Mouse (Mus musculus) liver, embryonic 13.5 days (tissue): ENCODE measurements around the gene Mrpl43. TPM values are rescaled to one million over a fixed set of nuclear protein-coding genes. Genes with fewer than 3 reads are reported as not detected.

Experiments
- ATAC-seq: fragments of 200-750 bp; cut with Nextera tagmentation; 2 replicates; pipeline ENCODE4 v1.8.0; 2017; ENCODE audit warnings: low read depth, mild to moderate bottlenecking, moderate number of reproducible peaks, moderate library complexity
- DNase-seq: peaks from one replicate; pipeline ENCODE4 v3.0.0; 2022
- H3K27ac ChIP-seq: fragments of 300-500 bp; sonication (generic); 2 replicates; pipeline ENCODE4 v1.5.1; 2015; ENCODE audit warnings: moderate library complexity, mild to moderate bottlenecking, inconsistent platforms
- H3K27me3 ChIP-seq: fragments of 300-500 bp; sonication (generic); 2 replicates; pipeline ENCODE4 v1.6.1; 2015; ENCODE audit warnings: mild to moderate bottlenecking, inconsistent platforms
- H3K36me3 ChIP-seq: fragments of 300-500 bp; sonication (generic); 2 replicates; pipeline ENCODE4 v1.6.1; 2015; ENCODE audit warnings: mild to moderate bottlenecking, inconsistent platforms
- H3K4me1 ChIP-seq: fragments of 300-500 bp; sonication (generic); replicated peaks from 2 replicates; pipeline ENCODE4 v1.6.1; 2015; ENCODE audit warnings: inconsistent platforms
- H3K4me2 ChIP-seq: fragments of 300-500 bp; sonication (generic); 2 replicates; pipeline ENCODE4 v1.6.1; 2015; ENCODE audit warnings: inconsistent platforms, mild to moderate bottlenecking, moderate library complexity
- H3K4me3 ChIP-seq: fragments of 300-500 bp; sonication (generic); replicated peaks from 2 replicates; pipeline ENCODE4 v1.5.1; 2015; ENCODE audit warnings: mild to moderate bottlenecking, inconsistent platforms
- H3K9ac ChIP-seq: fragments of 300-500 bp; sonication (generic); 2 replicates; pipeline ENCODE4 v1.6.1; 2015; ENCODE audit warnings: mild to moderate bottlenecking, inconsistent platforms
- H3K9me3 ChIP-seq: fragments of 300-500 bp; sonication (generic); replicated peaks from 2 replicates; pipeline ENCODE4 v1.6.1; 2016; ENCODE audit warnings: inconsistent platforms
- WGBS: fragments of 180-500 bp; shearing (Covaris S2); methylation state at CpG from one replicate; pipeline ENCODE4 v1.1.7; 2015; ENCODE audit not compliant: insufficient replicate concordance; 5-methylcytosine and 5-hydroxymethylcytosine counted together
- polyA plus RNA-seq: library from polyadenylated mRNA; unstranded; fragments of >200 nt; fragmentation: Nextera tagmentation; extraction: Ambion mirVana; gene quantifications from 2 replicates; pipeline ENCODE4 v1.2.1, GENCODE M21; 2015

Mrpl43 gene
- polyA plus RNA-seq, 1 experiment from 2014 or later: 42.4 TPM

DNA sequence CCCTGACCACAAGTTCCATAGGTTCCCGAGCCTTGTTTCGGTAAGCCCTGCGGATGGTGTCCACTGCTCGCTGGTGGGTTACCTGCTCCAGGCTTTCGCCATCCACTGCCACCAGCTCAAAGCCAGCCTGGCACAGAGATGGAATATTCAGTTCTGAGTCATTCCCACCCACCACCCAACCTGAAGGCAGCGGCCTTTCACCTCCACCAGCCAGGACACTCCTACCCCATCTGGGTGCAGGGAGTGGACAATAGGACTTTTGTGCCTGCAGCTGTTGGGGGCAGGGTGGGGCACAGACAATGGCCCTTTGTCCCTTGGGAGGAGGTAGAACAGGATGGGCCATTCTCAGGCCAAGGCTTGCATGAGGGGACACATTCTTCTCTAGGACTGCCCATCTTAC, 21.6 kb upstream of the Mrpl43 start:
- H3K4me2 ChIP-seq: no peak overlapping the region
- H3K36me3 ChIP-seq: peaks cover 29% of the 10 kb centered on the region
- H3K9me3 ChIP-seq: no peaks in the 10 kb centered on the region
- WGBS: 84% methylated on average over 6 of the region's 6 CpGs
- H3K27me3 ChIP-seq: no peaks in the 10 kb centered on the region
- no peak overlapping the region for H3K9ac ChIP-seq
- no peak overlapping the region for H3K4me3 ChIP-seq
- no peak overlapping the region for H3K27ac ChIP-seq
- ATAC-seq (no peak), DNase-seq (no peak)
- peaks cover 26% of the 10 kb centered on the region for H3K4me1 ChIP-seq

DNA sequence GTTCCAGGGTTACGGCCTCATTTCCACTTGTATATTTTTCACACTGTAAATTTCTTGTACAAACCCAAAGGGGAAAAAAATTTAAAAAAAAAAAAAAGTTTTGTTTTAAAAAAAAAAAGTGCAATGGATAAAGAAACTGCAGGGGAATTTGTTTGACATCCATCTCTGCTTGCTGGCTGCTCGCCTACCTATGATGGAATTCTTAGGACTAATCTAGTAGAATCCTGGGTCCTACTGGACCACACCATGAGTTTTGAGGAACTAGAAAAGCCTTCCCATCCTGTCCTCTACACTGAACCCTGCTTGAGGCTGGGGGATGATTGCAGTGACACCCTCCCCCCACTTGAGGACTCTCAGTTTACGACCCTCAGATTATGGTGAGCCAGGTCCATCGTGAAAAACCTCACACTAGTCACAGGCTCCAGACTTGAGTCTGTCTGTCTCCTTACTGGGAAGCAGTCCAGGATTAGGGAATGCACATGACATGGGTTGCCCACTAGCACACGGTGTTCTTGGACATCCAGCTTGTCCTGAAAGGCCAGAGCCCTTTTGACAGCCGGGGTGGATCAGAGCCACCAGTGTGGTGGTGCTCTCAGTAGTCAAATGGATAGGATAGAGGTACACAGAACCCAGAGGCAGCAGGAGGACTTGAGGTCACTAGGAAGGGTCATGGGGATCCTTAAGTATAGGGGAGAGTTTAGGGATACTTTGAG, 20.9 kb upstream of the Mrpl43 start:
- Histone ChIP-seq H3K9me3 (no peaks in the 10 kb centered on the region), H3K4me1 (peaks cover 26% of the 10 kb centered on the region), H3K36me3 (peaks cover 29% of the 10 kb centered on the region), H3K4me2 (no peak overlapping the region), H3K4me3 (no peak overlapping the region), H3K9ac (no peak overlapping the region), H3K27me3 (no peaks in the 10 kb centered on the region), H3K27ac (no peak overlapping the region)
- no peak for ATAC-seq
- DNase-seq: no peak
- WGBS: 69% methylated on average over 6 of the region's 6 CpGs

DNA sequence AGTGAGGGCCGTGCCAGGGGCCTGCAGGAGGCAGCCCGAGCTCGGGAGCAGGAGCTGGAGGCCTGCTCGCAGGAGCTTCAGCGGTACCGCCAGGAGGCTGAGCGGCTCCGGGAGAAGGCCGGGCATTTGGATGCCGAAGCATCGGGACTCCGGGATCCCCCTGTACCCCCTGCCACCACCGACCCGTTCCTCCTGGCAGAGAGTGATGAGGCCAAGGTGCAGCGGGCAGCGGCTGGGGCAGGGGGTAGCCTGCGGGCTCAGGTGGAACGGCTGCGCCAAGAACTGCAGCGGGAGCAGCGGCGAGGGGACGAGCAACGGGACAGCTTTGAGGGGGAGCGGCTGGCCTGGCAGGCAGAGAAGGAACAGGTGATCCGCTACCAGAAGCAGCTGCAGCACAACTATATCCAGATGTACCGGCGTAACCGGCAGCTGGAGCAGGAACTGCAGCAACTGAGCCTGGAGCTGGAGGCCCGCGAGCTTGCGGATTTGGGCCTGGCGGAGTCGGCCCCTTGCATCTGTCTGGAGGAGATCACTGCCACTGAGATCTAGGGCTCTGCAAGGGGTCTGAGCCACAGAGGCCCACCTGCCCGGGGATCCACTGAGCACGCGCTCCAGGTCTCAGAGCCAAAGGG, 19.8 kb upstream of the Mrpl43 start:
- peaks cover 25% of the 10 kb centered on the region for H3K4me1 ChIP-seq
- no peaks in the 10 kb centered on the region for H3K27me3 ChIP-seq
- no peak overlapping the region for H3K9ac ChIP-seq
- H3K4me2 ChIP-seq: no peak overlapping the region
- no peaks in the 10 kb centered on the region for H3K9me3 ChIP-seq
- DNase-seq: no peak
- H3K36me3 ChIP-seq: peaks cover 36% of the 10 kb centered on the region
- no peak overlapping the region for H3K4me3 ChIP-seq
- no peak for ATAC-seq
- H3K27ac ChIP-seq: no peak overlapping the region
- 87% methylated on average over 37 of the region's 37 CpGs for WGBS

DNA sequence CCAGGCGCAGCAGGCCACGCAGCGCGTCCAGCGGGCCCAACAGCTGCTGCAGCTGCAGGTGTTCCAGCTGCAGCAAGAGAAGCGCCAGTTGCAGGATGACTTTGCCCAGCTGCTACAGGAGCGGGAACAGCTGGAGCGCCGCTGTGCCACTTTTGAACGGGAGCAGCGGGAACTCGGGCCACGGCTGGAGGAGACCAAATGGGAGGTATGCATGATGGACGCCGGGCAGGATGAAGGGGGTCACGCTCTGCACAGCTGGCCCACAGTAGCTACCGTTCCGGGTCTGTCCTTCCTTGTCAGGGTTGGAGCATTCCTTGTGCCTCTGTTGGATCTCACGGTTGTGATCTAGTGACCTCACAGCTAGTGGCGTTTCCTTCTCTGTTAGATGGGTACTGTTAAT, 18.5 kb upstream of the Mrpl43 start:
- no peaks in the 10 kb centered on the region for H3K27me3 ChIP-seq
- peaks cover 26% of the 10 kb centered on the region for H3K4me1 ChIP-seq
- no peak overlapping the region for H3K4me2 ChIP-seq
- H3K9me3 ChIP-seq: no peaks in the 10 kb centered on the region
- no peak overlapping the region for H3K4me3 ChIP-seq
- DNase-seq (no peak), ATAC-seq (no peak)
- no peak overlapping the region for H3K27ac ChIP-seq
- H3K36me3 ChIP-seq: peaks cover 36% of the 10 kb centered on the region
- H3K9ac ChIP-seq: no peak overlapping the region
- 88% methylated on average over 20 of the region's 20 CpGs for WGBS

DNA sequence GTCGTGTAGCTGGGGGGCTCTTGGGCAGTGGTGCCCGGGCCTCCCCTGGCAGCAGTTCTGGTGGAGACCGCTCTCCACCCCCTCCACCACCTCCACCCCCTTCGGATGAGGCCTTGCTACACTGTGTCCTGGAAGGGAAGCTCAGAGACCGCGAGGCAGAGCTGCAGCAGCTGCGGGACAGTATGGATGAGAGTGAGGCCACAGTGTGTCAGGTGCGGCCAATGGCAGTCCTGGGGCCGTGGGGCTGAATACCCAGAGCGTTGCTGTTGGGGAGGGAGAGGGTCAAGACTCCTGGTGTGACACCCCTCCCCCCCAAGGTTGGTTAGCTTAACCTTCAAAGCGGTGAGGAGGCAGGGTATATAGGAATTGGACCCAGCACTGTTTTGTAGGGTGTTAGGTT, 17.8 kb upstream of the Mrpl43 start:
- no peak overlapping the region for H3K9ac ChIP-seq
- 74% methylated on average over 11 of the region's 11 CpGs for WGBS
- H3K27me3 ChIP-seq: no peaks in the 10 kb centered on the region
- H3K27ac ChIP-seq: no peak overlapping the region
- ATAC-seq: no peak
- peaks cover 32% of the 10 kb centered on the region for H3K4me1 ChIP-seq
- no peak for DNase-seq
- H3K4me2 ChIP-seq: no peak overlapping the region
- H3K36me3 ChIP-seq: peaks cover 36% of the 10 kb centered on the region
- H3K4me3 ChIP-seq: no peak overlapping the region
- no peaks in the 10 kb centered on the region for H3K9me3 ChIP-seq

DNA sequence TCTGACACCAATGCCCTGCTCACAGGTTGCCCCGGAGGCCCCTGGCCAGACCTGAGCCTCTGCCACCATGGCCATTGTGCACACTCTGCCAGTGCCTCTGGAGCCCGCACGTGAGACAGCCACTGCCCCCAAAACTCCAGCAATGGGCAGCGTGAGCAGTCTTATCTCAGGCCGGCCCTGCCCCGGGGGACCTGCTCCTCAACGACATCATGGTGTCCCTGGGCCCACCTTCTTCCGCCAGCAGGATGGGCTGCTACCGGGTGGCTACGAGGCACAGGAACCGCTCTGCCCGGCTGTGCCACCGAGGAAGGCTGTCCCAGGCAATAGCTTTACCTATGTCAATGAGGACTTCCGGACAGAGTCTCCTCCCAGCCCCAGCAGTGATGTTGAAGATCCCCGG, 15.1 kb upstream of the Mrpl43 start:
- H3K9me3 ChIP-seq: no peaks in the 10 kb centered on the region
- peaks cover 6% of the 10 kb centered on the region; the same call in 1 of the 2 replicates for H3K27me3 ChIP-seq
- H3K4me2 ChIP-seq: no peak overlapping the region
- ATAC-seq (no peak), DNase-seq (no peak)
- WGBS: 79% methylated on average over 15 of the region's 15 CpGs
- H3K4me3 ChIP-seq: no peak overlapping the region
- H3K9ac ChIP-seq: no peak overlapping the region
- peaks cover 56% of the 10 kb centered on the region for H3K4me1 ChIP-seq
- no peak overlapping the region for H3K27ac ChIP-seq
- peaks cover 29% of the 10 kb centered on the region for H3K36me3 ChIP-seq

DNA sequence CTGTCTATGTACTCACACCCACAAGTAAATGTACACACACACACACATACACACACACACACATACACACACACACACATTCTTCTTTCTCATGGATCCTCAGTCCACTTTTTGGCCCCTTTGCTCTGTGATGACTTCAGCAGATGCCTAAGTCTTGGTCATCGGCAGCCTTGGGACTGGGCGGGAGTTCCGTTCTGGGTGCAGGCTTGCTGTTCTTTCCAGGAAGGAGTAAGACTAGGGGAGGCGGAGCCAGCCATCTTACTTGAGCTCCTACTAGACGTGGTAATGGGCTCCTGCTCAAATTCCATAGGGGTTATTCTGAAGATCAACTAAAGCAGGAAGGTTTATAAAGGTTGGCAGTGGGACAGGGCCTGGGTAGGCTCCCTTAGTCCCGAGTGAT, 14.1 kb upstream of the Mrpl43 start:
- no peak overlapping the region for H3K9ac ChIP-seq
- H3K36me3 ChIP-seq: peaks cover 19% of the 10 kb centered on the region
- no peak overlapping the region for H3K27ac ChIP-seq
- WGBS: 50% methylated on average over 6 of the region's 6 CpGs
- H3K27me3 ChIP-seq: peaks cover 12% of the 10 kb centered on the region; the same call in 1 of the 2 replicates
- H3K4me2 ChIP-seq: no peak overlapping the region
- no peak for DNase-seq
- no peaks in the 10 kb centered on the region for H3K9me3 ChIP-seq
- ATAC-seq: no peak
- H3K4me1 ChIP-seq: peaks cover 66% of the 10 kb centered on the region
- no peak overlapping the region for H3K4me3 ChIP-seq

DNA sequence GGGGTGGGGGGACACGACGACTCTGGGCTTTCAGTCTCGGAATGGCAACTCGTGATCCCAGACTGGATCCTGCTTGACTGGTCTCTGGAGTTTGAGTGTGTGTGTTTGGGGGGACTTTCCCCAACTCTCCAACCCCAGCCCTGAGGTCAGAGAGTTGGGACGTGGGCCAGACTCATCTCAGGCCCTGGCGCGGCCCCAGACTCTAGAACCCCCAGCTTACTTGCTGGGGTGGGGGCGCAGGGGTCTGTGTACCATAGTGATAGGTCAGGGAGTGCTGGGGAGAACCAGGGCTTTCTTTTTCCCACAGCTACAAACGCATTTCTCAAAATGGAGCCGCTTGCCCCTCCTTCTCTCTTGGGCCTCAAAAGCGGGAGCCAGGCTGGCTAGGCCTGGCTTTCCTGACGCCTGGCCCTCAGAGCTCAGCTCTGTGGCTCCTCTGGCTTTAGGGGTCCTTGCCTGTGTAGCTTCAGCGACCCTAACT, 12.1 kb upstream of the Mrpl43 start:
- peak overlapping the region; percentile 82 for H3K27ac ChIP-seq
- DNase-seq: no peak
- ATAC-seq: 0 out of 2 replicates have a peak, but pooled peaks have one; percentile 0
- H3K4me1 ChIP-seq: peaks cover 77% of the 10 kb centered on the region
- H3K9ac ChIP-seq: peak overlapping the region; percentile 71
- H3K4me3 ChIP-seq: peak overlapping the region; percentile 66
- no peaks in the 10 kb centered on the region for H3K9me3 ChIP-seq
- 9% methylated on average over 13 of the region's 13 CpGs for WGBS
- H3K36me3 ChIP-seq: peaks cover 9% of the 10 kb centered on the region
- H3K4me2 ChIP-seq: peak overlapping the region; percentile 93
- peaks cover 12% of the 10 kb centered on the region; the same call in 1 of the 2 replicates for H3K27me3 ChIP-seq

DNA sequence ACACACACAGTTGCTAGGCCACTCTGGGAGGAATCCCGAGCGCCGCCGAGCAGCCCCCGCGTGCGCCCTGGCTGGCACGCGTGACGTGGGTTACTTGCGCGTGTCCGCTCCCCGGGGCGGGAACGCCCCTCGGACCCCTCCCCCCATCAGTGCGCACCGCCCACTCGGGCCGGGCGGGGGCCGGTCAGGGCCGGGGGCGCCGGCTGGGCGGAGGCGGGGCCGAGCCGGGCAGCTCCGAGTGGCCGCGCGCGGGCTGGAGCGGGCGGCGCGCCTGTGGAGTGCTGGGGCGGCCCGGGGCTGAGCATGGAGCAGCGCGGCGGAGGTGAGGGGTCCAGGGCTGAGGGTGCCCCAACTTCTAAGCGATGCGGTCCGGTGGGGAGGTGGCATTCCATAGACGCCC, 11.7 kb upstream of the Mrpl43 start:
- H3K4me1 ChIP-seq: peaks cover 80% of the 10 kb centered on the region
- peak overlapping the region; percentile 71 for H3K9ac ChIP-seq
- H3K27ac ChIP-seq: peak overlapping the region; percentile 82
- under 1% methylated on average over 46 of the region's 48 CpGs for WGBS
- H3K36me3 ChIP-seq: peaks cover 7% of the 10 kb centered on the region; the same call in 1 of the 2 replicates
- peaks cover 12% of the 10 kb centered on the region; the same call in 1 of the 2 replicates for H3K27me3 ChIP-seq
- H3K9me3 ChIP-seq: no peaks in the 10 kb centered on the region
- H3K4me2 ChIP-seq: peak overlapping the region; percentile 93
- H3K4me3 ChIP-seq: peak overlapping the region; percentile 66
- ATAC-seq: peak; percentile 35
- DNase-seq: peak; percentile 54

DNA sequence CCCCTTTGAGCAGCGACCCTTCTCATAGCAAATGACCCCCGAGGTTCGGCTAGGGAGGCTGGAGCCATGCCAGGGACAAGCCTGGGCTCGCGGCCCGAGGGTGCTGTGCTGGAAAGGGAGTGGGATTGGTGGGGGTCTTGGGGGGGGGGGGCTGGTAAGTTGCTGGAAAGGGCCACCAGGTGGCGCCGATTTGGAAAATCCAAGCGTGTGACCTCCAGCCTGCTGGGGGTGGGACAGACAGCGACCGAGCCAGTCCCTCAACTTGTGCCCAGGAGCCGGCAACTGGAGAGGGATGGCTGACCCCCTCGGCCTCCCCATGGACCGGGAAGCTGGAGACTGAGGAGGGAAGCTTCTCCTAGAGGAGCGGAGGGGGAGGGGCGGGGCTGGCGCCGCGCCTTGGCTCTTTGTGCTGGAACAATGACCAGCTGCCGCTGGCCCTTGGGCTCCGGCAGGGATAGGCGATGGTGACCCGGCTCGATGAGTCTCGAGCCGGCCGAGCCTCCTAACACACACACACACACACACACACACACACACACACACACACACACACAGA, 11.1 kb upstream of the Mrpl43 start:
- peak overlapping the region; percentile 82 for H3K27ac ChIP-seq
- DNase-seq (no peak), ATAC-seq (peak; percentile 21)
- peaks cover 80% of the 10 kb centered on the region for H3K4me1 ChIP-seq
- H3K27me3 ChIP-seq: peaks cover 12% of the 10 kb centered on the region; the same call in 1 of the 2 replicates
- under 1% methylated on average over 23 of the region's 27 CpGs for WGBS
- H3K9me3 ChIP-seq: no peaks in the 10 kb centered on the region
- peak overlapping the region; percentile 71 for H3K9ac ChIP-seq
- H3K36me3 ChIP-seq: peaks cover 9% of the 10 kb centered on the region
- peak overlapping the region; percentile 93 for H3K4me2 ChIP-seq
- H3K4me3 ChIP-seq: peak overlapping the region; percentile 66

DNA sequence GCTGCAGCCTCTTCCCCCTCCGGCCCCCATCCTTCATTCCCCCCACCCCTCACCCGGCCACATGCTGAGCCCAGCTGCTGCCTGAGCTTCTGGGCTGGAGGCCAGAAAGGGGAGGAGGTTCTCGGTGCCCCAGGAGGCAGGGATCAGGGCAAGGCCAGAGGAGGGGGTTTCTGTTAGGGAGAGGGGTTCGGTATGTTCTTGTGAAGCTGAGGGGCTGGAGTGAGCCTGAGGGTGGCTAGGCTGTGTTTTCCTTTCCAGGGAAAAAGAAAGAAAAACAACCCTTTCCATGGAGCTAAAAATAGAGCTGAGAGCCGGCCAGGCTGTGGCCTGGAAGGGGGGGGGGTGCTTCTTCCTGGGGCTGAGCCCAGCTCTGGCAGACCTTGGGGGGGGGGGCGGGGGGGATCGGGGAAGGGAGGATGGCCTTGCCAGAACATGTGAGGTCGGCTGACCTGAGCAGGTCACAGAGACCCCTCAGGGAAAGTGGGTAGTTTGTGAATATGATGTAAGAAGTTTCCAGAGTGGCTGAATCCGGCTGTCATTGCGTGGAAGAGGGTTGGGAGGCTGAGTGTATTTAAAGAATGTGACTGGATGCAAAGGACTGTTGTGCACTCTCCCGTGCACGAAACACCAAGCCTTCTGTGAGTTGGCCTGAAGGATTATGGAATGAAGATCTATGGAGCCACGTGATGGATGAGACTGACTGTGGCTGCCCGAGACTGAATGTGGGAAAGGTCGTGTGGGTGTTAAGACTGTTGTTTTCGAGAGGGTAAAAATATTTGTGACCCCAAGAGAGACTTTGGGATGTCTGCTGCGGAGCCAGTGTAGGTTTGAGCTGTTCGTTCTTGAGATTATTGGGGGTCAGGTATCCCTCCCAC, 10.3 kb upstream of the Mrpl43 start:
- Histone ChIP-seq H3K4me3 (peak overlapping the region; percentile 66), H3K27me3 (peaks cover 12% of the 10 kb centered on the region; the same call in 1 of the 2 replicates), H3K9ac (peak overlapping the region; percentile 71), H3K4me1 (peaks cover 79% of the 10 kb centered on the region), H3K27ac (peak overlapping the region; percentile 82), H3K4me2 (peak overlapping the region; percentile 93), H3K36me3 (peaks cover 14% of the 10 kb centered on the region), H3K9me3 (no peaks in the 10 kb centered on the region)
- WGBS: 2% methylated on average over 18 of the region's 18 CpGs
- ATAC-seq: no peak
- DNase-seq: no peak
